Mouse (Mus musculus) heart, embryonic 16.5 days (tissue): ENCODE results near the gene Arrdc1. TPM values are rescaled to one million over a fixed set of nuclear protein-coding genes. Genes with fewer than 3 reads are reported as not detected.

Experiments used
- ATAC-seq: fragments of 200-750 bp; cut with Nextera tagmentation; replicated peaks from 2 replicates; pipeline ENCODE4 v1.8.0; 2017; ENCODE audit warnings: moderate number of reproducible peaks; ENCODE audit not compliant: insufficient read depth, low FRiP score; ENCODE audit errors: extremely low read depth
- H3K27ac ChIP-seq: fragments of 300-500 bp; sonication (generic); 2 replicates; pipeline ENCODE4 v1.5.1; 2014; ENCODE audit warnings: mild to moderate bottlenecking, low read length, control low read depth, moderate library complexity
- H3K27me3 ChIP-seq: fragments of 300-500 bp; sonication (generic); 2 replicates; pipeline ENCODE4 v1.6.1; 2014; ENCODE audit warnings: low read length, mixed read lengths; ENCODE audit not compliant: control insufficient read depth, insufficient read depth
- H3K36me3 ChIP-seq: fragments of 300-500 bp; sonication (generic); 2 replicates; pipeline ENCODE4 v1.6.1; 2014; ENCODE audit not compliant: control insufficient read depth, insufficient read depth
- H3K4me1 ChIP-seq: fragments of 300-500 bp; sonication (generic); 2 replicates; pipeline ENCODE4 v1.6.1; 2014; ENCODE audit warnings: low read length, mixed read lengths; ENCODE audit not compliant: control insufficient read depth, insufficient read depth
- H3K4me2 ChIP-seq: fragments of 300-500 bp; sonication (generic); 2 replicates; pipeline ENCODE4 v1.6.1; 2014; ENCODE audit warnings: low read depth, mild to moderate bottlenecking, control low read depth, low read length
- H3K4me3 ChIP-seq: fragments of 300-500 bp; sonication (generic); 2 replicates; pipeline ENCODE4 v1.5.1; 2014; ENCODE audit warnings: mild to moderate bottlenecking, control low read depth, low read length
- H3K9ac ChIP-seq: fragments of 300-500 bp; sonication (generic); 2 replicates; pipeline ENCODE4 v1.6.1; 2014; ENCODE audit warnings: low read length, control low read depth
- H3K9me3 ChIP-seq: fragments of 300-500 bp; sonication (generic); replicated peaks from 2 replicates; pipeline ENCODE4 v1.6.1; 2016; ENCODE audit warnings: low read length; ENCODE audit not compliant: control insufficient read depth
- WGBS: fragments of 180-500 bp; shearing (Covaris S2); extraction: QIAGEN DNeasy Blood & Tissue Kit; methylation state at CpG from one replicate; pipeline ENCODE4 v1.1.7; 2014; 5-methylcytosine and 5-hydroxymethylcytosine counted together
- polyA plus RNA-seq: library from polyadenylated mRNA; unstranded; fragments of >200 nt; fragmentation: Nextera tagmentation; extraction: Ambion mirVana; gene quantifications from 2 replicates; pipeline ENCODE4 v1.2.1, GENCODE M21; 2015

Arrdc1 gene
- polyA plus RNA-seq, 1 experiment from 2014 or later, result 22.3 TPM

GRCm38 (mm10) chr2:24912589-24912988 lies 22.5 kb downstream of the Arrdc1 start:
- H3K9me3 ChIP-seq, result no peaks in the 10 kb centered on the region
- no peak for ATAC-seq
- no peak overlapping the region for H3K9ac ChIP-seq
- no peaks in the 10 kb centered on the region for H3K36me3 ChIP-seq
- H3K27me3 ChIP-seq, result no peaks in the 10 kb centered on the region
- no peak overlapping the region for H3K27ac ChIP-seq
- peaks cover 5% of the 10 kb centered on the region for H3K4me1 ChIP-seq
- H3K4me3 ChIP-seq, result no peak overlapping the region
- H3K4me2 ChIP-seq, result no peak overlapping the region

GRCm38 (mm10) chr2:24912189-24912588 lies 22.9 kb downstream of the Arrdc1 start:
- no peaks in the 10 kb centered on the region for H3K36me3 ChIP-seq
- H3K27me3 ChIP-seq, result no peaks in the 10 kb centered on the region
- H3K9me3 ChIP-seq, result no peaks in the 10 kb centered on the region
- ATAC-seq, result no peak
- H3K4me2 ChIP-seq, result no peak overlapping the region
- no peak overlapping the region for H3K9ac ChIP-seq
- WGBS, result 95% methylated on average over 4 of the region's 4 CpGs
- no peak overlapping the region for H3K27ac ChIP-seq
- no peak overlapping the region for H3K4me3 ChIP-seq
- H3K4me1 ChIP-seq, result 0 out of 2 replicates have a peak, but pooled peaks cover 3% of the 10 kb centered on the region

GRCm38 (mm10) chr2:24910481-24910880 lies 24.6 kb downstream of the Arrdc1 start:
- no peaks in the 10 kb centered on the region for H3K27me3 ChIP-seq
- no peak overlapping the region for H3K4me3 ChIP-seq
- H3K9ac ChIP-seq, result no peak overlapping the region
- H3K36me3 ChIP-seq, result no peaks in the 10 kb centered on the region
- peaks cover 16% of the 10 kb centered on the region for H3K4me1 ChIP-seq
- H3K9me3 ChIP-seq, result no peaks in the 10 kb centered on the region
- H3K4me2 ChIP-seq, result no peak overlapping the region
- no peak overlapping the region for H3K27ac ChIP-seq
- 88% methylated on average over 4 of the region's 4 CpGs for WGBS
- no peak for ATAC-seq

- peaks cover 28% of the 10 kb centered on the region for H3K4me1 ChIP-seq
- no peaks in the 10 kb centered on the region for H3K36me3 ChIP-seq
- ATAC-seq, result no peak
- WGBS, result 26% methylated on average over 2 of the region's 2 CpGs
- H3K4me3 ChIP-seq, result no peak overlapping the region
- H3K9me3 ChIP-seq, result no peaks in the 10 kb centered on the region
- no peaks in the 10 kb centered on the region for H3K27me3 ChIP-seq
- H3K9ac ChIP-seq, result no peak overlapping the region
- no peak overlapping the region for H3K4me2 ChIP-seq
- H3K27ac ChIP-seq, result peak overlapping the region; percentile 48; the same call in 1 of the 2 replicates
Observed at GRCm38 (mm10) chr2:24905653-24906155, 29.3 kb downstream of the Arrdc1 start.

- no peaks in the 10 kb centered on the region for H3K9me3 ChIP-seq
- H3K9ac ChIP-seq, result no peak overlapping the region
- no peak overlapping the region for H3K27ac ChIP-seq
- peaks cover 29% of the 10 kb centered on the region for H3K4me1 ChIP-seq
- H3K4me2 ChIP-seq, result no peak overlapping the region
- WGBS, result 80% methylated on average over 11 of the region's 11 CpGs
- no peaks in the 10 kb centered on the region for H3K27me3 ChIP-seq
- no peaks in the 10 kb centered on the region for H3K36me3 ChIP-seq
- ATAC-seq, result no peak
- H3K4me3 ChIP-seq, result no peak overlapping the region
Observed at GRCm38 (mm10) chr2:24904823-24905652, 30.0 kb downstream of the Arrdc1 start.

- no peaks in the 10 kb centered on the region for H3K9me3 ChIP-seq
- no peak overlapping the region for H3K4me2 ChIP-seq
- WGBS, result 82% methylated on average over 6 of the region's 6 CpGs
- H3K4me3 ChIP-seq, result no peak overlapping the region
- no peaks in the 10 kb centered on the region for H3K36me3 ChIP-seq
- peaks cover 29% of the 10 kb centered on the region for H3K4me1 ChIP-seq
- H3K9ac ChIP-seq, result no peak overlapping the region
- H3K27ac ChIP-seq, result no peak overlapping the region
- no peak for ATAC-seq
- H3K27me3 ChIP-seq, result no peaks in the 10 kb centered on the region
Observed at GRCm38 (mm10) chr2:24902999-24903398, 32.1 kb downstream of the Arrdc1 start.

- H3K36me3 ChIP-seq, result no peaks in the 10 kb centered on the region
- no peaks in the 10 kb centered on the region for H3K9me3 ChIP-seq
- H3K4me2 ChIP-seq, result no peak overlapping the region
- no peak overlapping the region for H3K4me3 ChIP-seq
- no peak for ATAC-seq
- H3K27me3 ChIP-seq, result no peaks in the 10 kb centered on the region
- H3K4me1 ChIP-seq, result peaks cover 21% of the 10 kb centered on the region
- H3K27ac ChIP-seq, result no peak overlapping the region
- WGBS, result 29% methylated on average over 5 of the region's 5 CpGs
- no peak overlapping the region for H3K9ac ChIP-seq
Observed at GRCm38 (mm10) chr2:24901055-24901454, 34.0 kb downstream of the Arrdc1 start.

GRCm38 (mm10) chr2:24899292-24899691 lies 35.8 kb downstream of the Arrdc1 start:
- H3K4me1 ChIP-seq, result peaks cover 15% of the 10 kb centered on the region
- no peak overlapping the region for H3K4me3 ChIP-seq
- no peak overlapping the region for H3K9ac ChIP-seq
- no peak for ATAC-seq
- no peak overlapping the region for H3K27ac ChIP-seq
- H3K36me3 ChIP-seq, result no peaks in the 10 kb centered on the region
- H3K4me2 ChIP-seq, result no peak overlapping the region
- WGBS, result 92% methylated on average over 2 of the region's 2 CpGs
- H3K27me3 ChIP-seq, result no peaks in the 10 kb centered on the region
- H3K9me3 ChIP-seq, result no peaks in the 10 kb centered on the region

GRCm38 (mm10) chr2:24896761-24897160 lies 38.3 kb downstream of the Arrdc1 start:
- no peak for ATAC-seq

More at GRCm38 (mm10) chr2:24896761-24897160, 38.3 kb downstream of the Arrdc1 start:
- no peak overlapping the region for H3K9ac ChIP-seq
- H3K27me3 ChIP-seq, result no peaks in the 10 kb centered on the region
- H3K27ac ChIP-seq, result no peak overlapping the region
- H3K9me3 ChIP-seq, result no peaks in the 10 kb centered on the region
- H3K4me2 ChIP-seq, result no peak overlapping the region
- WGBS, result 76% methylated on average over 4 of the region's 4 CpGs
- peaks cover 18% of the 10 kb centered on the region for H3K4me1 ChIP-seq
- H3K4me3 ChIP-seq, result no peak overlapping the region
- H3K36me3 ChIP-seq, result no peaks in the 10 kb centered on the region
